Mouse (Mus musculus): ENCODE data around the gene Kif13a. TPM values are rescaled to one million over a fixed set of nuclear protein-coding genes. Genes with fewer than 3 reads are reported as not detected.
A peak's percentile ranks its signal among the peaks of the same experiment; 100 is the strongest.

Gene Kif13a
- polyA plus RNA-seq, 1 experiment from 2014 or later, result 11.7 TPM

- peak overlapping the region; percentile 57 for H3K4me3 ChIP-seq (ENCODE audit: low read length)
- peaks cover 5% of the 10 kb centered on the region; the same call in 1 of the 2 replicates for H3K4me1 ChIP-seq (replicated peaks; ENCODE audit: control insufficient read depth, insufficient read depth, low read length)
- H3K27ac ChIP-seq (ENCODE audit: low read length), result peak overlapping the region; percentile 23; the same call in 1 of the 2 replicates
- peak overlapping the region; percentile 62 for H3K9ac ChIP-seq (ENCODE audit: low read length)
- H3K9me3 ChIP-seq (ENCODE audit: control insufficient read depth, low read length), result no peaks in the 10 kb centered on the region
- no peak for ATAC-seq (ENCODE audit: low read depth)
- no peaks in the 10 kb centered on the region for H3K27me3 ChIP-seq (ENCODE audit: control insufficient read depth, insufficient read depth, low read depth, low read length)
- WGBS, result 27% methylated on average over 11 of the region's 11 CpGs
- H3K36me3 ChIP-seq (ENCODE audit: control insufficient read depth, insufficient read depth, low read length), result no peaks in the 10 kb centered on the region
- peak overlapping the region; percentile 91 for H3K4me2 ChIP-seq (ENCODE audit: low read depth, low read length)
Observed at GRCm38 (mm10) chr13:46735219-46735807, 194.4 kb downstream of the Kif13a start.

DNA sequence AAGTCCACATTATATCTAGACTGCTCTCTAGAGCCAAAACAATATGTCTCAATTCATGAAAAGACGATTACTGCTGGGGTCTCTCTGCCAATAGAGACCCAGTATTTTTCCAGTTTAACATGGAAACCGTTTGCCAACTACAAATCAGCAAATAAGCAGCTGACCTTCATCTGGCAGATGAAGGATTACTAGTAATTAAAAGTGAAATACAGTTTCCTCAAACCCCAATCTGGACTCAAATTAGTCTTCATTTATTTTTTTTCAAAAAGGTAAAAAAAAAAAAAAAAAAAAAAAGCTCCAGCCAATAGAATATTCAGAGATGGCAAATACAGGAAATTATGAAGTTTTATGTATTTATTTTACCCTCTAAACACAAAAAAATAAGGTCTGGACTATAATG is 199.7 kb downstream of the Kif13a start:
- Histone ChIP-seq H3K4me3 (ENCODE audit: low read length) (no peak overlapping the region), H3K9ac (ENCODE audit: low read length) (no peak overlapping the region), H3K27ac (ENCODE audit: low read length) (no peak overlapping the region), H3K9me3 (ENCODE audit: control insufficient read depth, low read length) (no peaks in the 10 kb centered on the region), H3K4me1 (replicated peaks; ENCODE audit: control insufficient read depth, insufficient read depth, low read length) (peaks cover 8% of the 10 kb centered on the region), H3K4me2 (ENCODE audit: low read depth, low read length) (no peak overlapping the region), H3K27me3 (ENCODE audit: control insufficient read depth, insufficient read depth, low read depth, low read length) (no peaks in the 10 kb centered on the region), H3K36me3 (ENCODE audit: control insufficient read depth, insufficient read depth, low read length) (no peaks in the 10 kb centered on the region)
- WGBS, result 67% methylated on average over 2 of the region's 2 CpGs
- ATAC-seq (ENCODE audit: low read depth), result no peak

- WGBS, result 25% methylated on average over 5 of the region's 5 CpGs
- H3K4me3 ChIP-seq (ENCODE audit: low read length), result peak overlapping the region; percentile 99
- peaks cover 16% of the 10 kb centered on the region for H3K4me1 ChIP-seq (replicated peaks; ENCODE audit: control insufficient read depth, insufficient read depth, low read length)
- ATAC-seq (ENCODE audit: low read depth), result 0 out of 2 replicates have a peak, but pooled peaks have one; percentile 0
- no peaks in the 10 kb centered on the region for H3K9me3 ChIP-seq (ENCODE audit: control insufficient read depth, low read length)
- H3K27me3 ChIP-seq (ENCODE audit: control insufficient read depth, insufficient read depth, low read depth, low read length), result no peaks in the 10 kb centered on the region
- peak overlapping the region; percentile 61 for H3K4me2 ChIP-seq (ENCODE audit: low read depth, low read length)
- H3K9ac ChIP-seq (ENCODE audit: low read length), result peak overlapping the region; percentile 71
- H3K36me3 ChIP-seq (ENCODE audit: control insufficient read depth, insufficient read depth, low read length), result no peaks in the 10 kb centered on the region
- peak overlapping the region; percentile 57 for H3K27ac ChIP-seq (ENCODE audit: low read length)
Observed at GRCm38 (mm10) chr13:46728411-46728810, 201.3 kb downstream of the Kif13a start.

DNA sequence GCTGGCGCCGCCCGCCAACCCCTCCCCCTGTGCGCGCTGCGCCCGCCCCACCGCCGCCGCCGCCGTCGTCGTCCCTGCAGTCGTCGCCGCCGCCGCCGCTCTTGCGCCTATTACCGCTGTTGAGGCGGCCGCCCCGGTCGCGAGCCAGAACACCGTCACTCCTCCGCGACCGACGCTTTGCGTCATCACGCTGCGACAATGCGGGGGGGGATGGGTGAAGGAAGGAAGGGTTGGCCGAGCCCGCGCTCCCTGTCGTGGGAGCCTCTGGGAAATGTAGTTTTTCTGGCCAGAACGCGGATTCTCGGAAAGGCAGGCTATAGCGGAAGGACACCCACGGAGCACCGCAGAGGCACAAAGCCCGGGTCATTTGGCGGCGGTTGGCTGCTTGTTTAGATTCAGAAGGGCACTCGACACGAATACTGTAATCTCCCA is 201.8 kb downstream of the Kif13a start, which contains the start of gene Nup153:
Nup153 (minus strand) TSS at position 104 of the 432 bp plus-strand sequence.
- Histone ChIP-seq H3K27me3 (ENCODE audit: control insufficient read depth, insufficient read depth, low read depth, low read length) (no peaks in the 10 kb centered on the region), H3K9me3 (ENCODE audit: control insufficient read depth, low read length) (no peaks in the 10 kb centered on the region), H3K9ac (ENCODE audit: low read length) (peak within 1 kb of the TSS; percentile 94), H3K4me2 (ENCODE audit: low read depth, low read length) (peak within 1 kb of the TSS; percentile 80), H3K4me1 (replicated peaks; ENCODE audit: control insufficient read depth, insufficient read depth, low read length) (peaks cover 16% of the 10 kb centered on the region), H3K36me3 (ENCODE audit: control insufficient read depth, insufficient read depth, low read length) (no peaks in the 10 kb centered on the region), H3K4me3 (ENCODE audit: low read length) (peak within 1 kb of the TSS; percentile 99), H3K27ac (ENCODE audit: low read length) (peak within 1 kb of the TSS; percentile 97)
- under 1% methylated on average over 43 of the region's 51 CpGs for WGBS
- ATAC-seq (ENCODE audit: low read depth), result peak; percentile 92

- peak overlapping the region; percentile 80 for H3K4me2 ChIP-seq (ENCODE audit: low read depth, low read length)
- 0% methylated on average over 65 of the region's 85 CpGs for WGBS
Observed at GRCm38 (mm10) chr13:46727038-46727836, 202.4 kb downstream of the Kif13a start.

DNA sequence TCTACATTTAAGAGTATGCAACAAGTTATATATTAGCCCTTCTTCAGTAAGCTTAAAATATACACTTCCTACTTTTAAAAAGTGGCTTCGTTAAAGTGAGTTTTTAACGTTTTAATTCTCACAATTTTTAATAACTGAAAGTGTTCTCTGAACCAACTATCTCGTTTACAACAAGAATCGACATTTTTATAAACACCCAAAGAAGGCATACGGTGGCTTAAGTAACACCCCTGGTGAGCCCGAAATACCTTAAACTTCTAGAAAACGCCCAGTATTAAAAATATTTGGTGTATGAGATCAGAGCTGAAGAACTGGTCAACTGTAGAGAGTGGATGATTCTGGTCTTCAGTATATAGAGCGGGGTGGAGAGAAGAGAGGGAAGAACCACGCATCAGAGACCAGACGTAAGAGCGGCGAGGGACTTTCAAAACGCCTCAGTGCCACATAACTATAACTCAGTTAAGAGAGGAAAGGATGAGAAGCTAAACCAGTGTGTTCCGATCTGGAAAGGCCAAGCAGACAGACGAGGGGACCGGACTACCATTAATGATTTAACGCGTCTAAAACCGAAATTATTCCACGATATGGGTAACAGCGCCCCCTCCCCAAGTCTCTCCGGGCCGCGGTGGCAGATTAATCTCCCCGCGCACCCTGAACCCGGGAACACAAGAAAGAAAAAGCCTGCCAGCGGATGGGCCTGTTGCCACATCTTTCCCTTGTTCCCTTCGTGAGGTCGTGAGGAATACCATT is 203.2 kb downstream of the Kif13a start:
- Histone ChIP-seq H3K36me3 (ENCODE audit: control insufficient read depth, insufficient read depth, low read length) (no peaks in the 10 kb centered on the region), H3K27ac (ENCODE audit: low read length) (peak overlapping the region; percentile 97), H3K4me2 (ENCODE audit: low read depth, low read length) (peak overlapping the region; percentile 80), H3K9ac (ENCODE audit: low read length) (peak overlapping the region; percentile 94), H3K27me3 (ENCODE audit: control insufficient read depth, insufficient read depth, low read depth, low read length) (no peaks in the 10 kb centered on the region), H3K4me1 (replicated peaks; ENCODE audit: control insufficient read depth, insufficient read depth, low read length) (peaks cover 21% of the 10 kb centered on the region), H3K9me3 (ENCODE audit: control insufficient read depth, low read length) (no peaks in the 10 kb centered on the region), H3K4me3 (ENCODE audit: low read length) (peak overlapping the region; percentile 99)
- ATAC-seq (ENCODE audit: low read depth), result no peak
- WGBS, result under 1% methylated on average over 30 of the region's 30 CpGs

More at GRCm38 (mm10) chr13:46727038-46727836, 202.4 kb downstream of the Kif13a start:
- H3K9ac ChIP-seq (ENCODE audit: low read length), result peak overlapping the region; percentile 94
- H3K27ac ChIP-seq (ENCODE audit: low read length), result peak overlapping the region; percentile 97
- H3K9me3 ChIP-seq (ENCODE audit: control insufficient read depth, low read length), result no peaks in the 10 kb centered on the region
- no peaks in the 10 kb centered on the region for H3K27me3 ChIP-seq (ENCODE audit: control insufficient read depth, insufficient read depth, low read depth, low read length)
- peaks cover 16% of the 10 kb centered on the region for H3K4me1 ChIP-seq (replicated peaks; ENCODE audit: control insufficient read depth, insufficient read depth, low read length)
- peak; percentile 81 for ATAC-seq (ENCODE audit: low read depth)
- peak overlapping the region; percentile 99 for H3K4me3 ChIP-seq (ENCODE audit: low read length)
- no peaks in the 10 kb centered on the region for H3K36me3 ChIP-seq (ENCODE audit: control insufficient read depth, insufficient read depth, low read length)

DNA sequence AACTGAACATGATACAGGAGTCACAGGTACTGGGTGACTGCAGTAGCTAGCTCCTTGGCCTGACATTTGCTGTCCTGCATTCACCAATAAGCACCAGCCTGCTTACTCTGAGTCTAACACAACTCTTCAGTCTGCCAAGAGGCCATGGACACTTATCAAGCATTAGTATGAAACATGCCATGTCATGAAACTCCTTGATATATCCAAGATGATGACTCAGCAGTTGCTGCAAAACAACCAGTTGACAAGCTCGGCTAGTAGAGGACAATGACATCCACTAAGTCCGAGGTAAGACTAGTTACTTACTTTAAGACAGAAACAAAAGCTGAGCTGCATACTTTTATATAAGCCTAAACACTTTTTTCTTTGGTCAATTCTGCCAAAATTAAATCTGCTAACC is 204.4 kb downstream of the Kif13a start:
- 21% methylated on average over 2 of the region's 2 CpGs for WGBS
- Histone ChIP-seq H3K27me3 (ENCODE audit: control insufficient read depth, insufficient read depth, low read depth, low read length) (no peaks in the 10 kb centered on the region), H3K4me1 (replicated peaks; ENCODE audit: control insufficient read depth, insufficient read depth, low read length) (peaks cover 21% of the 10 kb centered on the region), H3K9ac (ENCODE audit: low read length) (peak overlapping the region; percentile 32; the same call in 1 of the 2 replicates), H3K4me2 (ENCODE audit: low read depth, low read length) (peak overlapping the region; percentile 39), H3K36me3 (ENCODE audit: control insufficient read depth, insufficient read depth, low read length) (no peaks in the 10 kb centered on the region), H3K4me3 (ENCODE audit: low read length) (peak overlapping the region; percentile 27), H3K9me3 (ENCODE audit: control insufficient read depth, low read length) (no peaks in the 10 kb centered on the region), H3K27ac (ENCODE audit: low read length) (no peak overlapping the region)
- ATAC-seq (ENCODE audit: low read depth), result no peak

GRCm38 (mm10) chr13:46724371-46724770 is 205.3 kb downstream of the Kif13a start:
- 0 out of 2 replicates have a peak overlapping the region, but pooled peaks have one; percentile 1 for H3K9ac ChIP-seq (ENCODE audit: low read length)
- no peaks in the 10 kb centered on the region for H3K9me3 ChIP-seq (ENCODE audit: control insufficient read depth, low read length)
- H3K4me1 ChIP-seq (replicated peaks; ENCODE audit: control insufficient read depth, insufficient read depth, low read length), result peaks cover 21% of the 10 kb centered on the region
- H3K27ac ChIP-seq (ENCODE audit: low read length), result no peak overlapping the region
- no peak for ATAC-seq (ENCODE audit: low read depth)
- H3K36me3 ChIP-seq (ENCODE audit: control insufficient read depth, insufficient read depth, low read length), result no peaks in the 10 kb centered on the region
- no peak overlapping the region for H3K4me3 ChIP-seq (ENCODE audit: low read length)
- no peaks in the 10 kb centered on the region for H3K27me3 ChIP-seq (ENCODE audit: control insufficient read depth, insufficient read depth, low read depth, low read length)
- no peak overlapping the region; the same call in 1 of the 2 replicates for H3K4me2 ChIP-seq (ENCODE audit: low read depth, low read length)

- peaks cover 19% of the 10 kb centered on the region for H3K4me1 ChIP-seq (replicated peaks; ENCODE audit: control insufficient read depth, insufficient read depth, low read length)
- no peak for ATAC-seq (ENCODE audit: low read depth)
- no peaks in the 10 kb centered on the region for H3K27me3 ChIP-seq (ENCODE audit: control insufficient read depth, insufficient read depth, low read depth, low read length)
- H3K4me3 ChIP-seq (ENCODE audit: low read length), result no peak overlapping the region
- H3K9me3 ChIP-seq (ENCODE audit: control insufficient read depth, low read length), result no peaks in the 10 kb centered on the region
- no peak overlapping the region for H3K9ac ChIP-seq (ENCODE audit: low read length)
- no peak overlapping the region for H3K4me2 ChIP-seq (ENCODE audit: low read depth, low read length)
- no peak overlapping the region for H3K27ac ChIP-seq (ENCODE audit: low read length)
- peaks cover 4% of the 10 kb centered on the region for H3K36me3 ChIP-seq (ENCODE audit: control insufficient read depth, insufficient read depth, low read length)
Observed at GRCm38 (mm10) chr13:46721009-46721408, 208.7 kb downstream of the Kif13a start.
